Mouse (Mus musculus) brain, adult 2 months (tissue): Measurements from ENCODE around the gene Rnf145.

Experiments used
- DNase-seq: peaks from one replicate; pipeline ENCODE4 v3.0.0; 2011; ENCODE audit warnings: low read depth, low spot score

The Rnf145 gene

GRCm38 (mm10) chr11:44518281-44519095, at the start of gene Rnf145:
Gene Rnf145 (plus strand): TSS chr11:44518964.
- DNase-seq = peak; percentile 87

- DNase-seq = peak; percentile 31
These were observed 48.9 kb upstream of the Rnf145 start for GRCm38 (mm10) chr11:44469646-44470431.

- DNase-seq = peak; percentile 97
These were observed 48.1 kb upstream of the Rnf145 start, which contains the start of gene Ublcp1 for GRCm38 (mm10) chr11:44470432-44471336. Gene Ublcp1 (minus strand): TSS chr11:44470498.

- peak; percentile 17 for DNase-seq
These were observed 47.3 kb upstream of the Rnf145 start for GRCm38 (mm10) chr11:44471337-44471995.

GRCm38 (mm10) chr11:44475467-44475866, 43.3 kb upstream of the Rnf145 start:
- DNase-seq = no peak

GRCm38 (mm10) chr11:44476445-44476844, 42.3 kb upstream of the Rnf145 start:
- no peak for DNase-seq

- DNase-seq = no peak
These were observed 40.4 kb upstream of the Rnf145 start for GRCm38 (mm10) chr11:44478382-44478781.

- no peak for DNase-seq
These were observed 38.5 kb upstream of the Rnf145 start for GRCm38 (mm10) chr11:44480246-44480645.

GRCm38 (mm10) chr11:44485089-44485736, 33.6 kb upstream of the Rnf145 start:
- no peak for DNase-seq

GRCm38 (mm10) chr11:44489117-44489516, 29.6 kb upstream of the Rnf145 start:
- DNase-seq = no peak

- no peak for DNase-seq
These were observed 24.0 kb upstream of the Rnf145 start for GRCm38 (mm10) chr11:44494643-44495323.

GRCm38 (mm10) chr11:44496217-44496616, 22.5 kb upstream of the Rnf145 start:
- no peak for DNase-seq

- DNase-seq = no peak
These were observed 20.1 kb upstream of the Rnf145 start for GRCm38 (mm10) chr11:44498412-44499272.

- DNase-seq = no peak
These were observed 17.8 kb upstream of the Rnf145 start for GRCm38 (mm10) chr11:44500966-44501365.

GRCm38 (mm10) chr11:44501477-44501876, 17.3 kb upstream of the Rnf145 start:
- DNase-seq = no peak

GRCm38 (mm10) chr11:44502931-44503330, 15.8 kb upstream of the Rnf145 start:
- DNase-seq = no peak

- no peak for DNase-seq
These were observed 14.6 kb upstream of the Rnf145 start for GRCm38 (mm10) chr11:44504146-44504545.

- no peak for DNase-seq
These were observed 14.0 kb upstream of the Rnf145 start for GRCm38 (mm10) chr11:44504761-44505160.

- DNase-seq = no peak
These were observed 9.9 kb upstream of the Rnf145 start for GRCm38 (mm10) chr11:44508876-44509275.
